Mouse (Mus musculus) hindbrain, embryonic 16.5 days (tissue): ENCODE measurements around the gene Mgst2. TPM values are rescaled to one million over a fixed set of nuclear protein-coding genes. Genes with fewer than 3 reads are reported as not detected.

Experiments
- ATAC-seq: fragments of 200-750 bp; cut with Nextera tagmentation; 2 replicates; pipeline ENCODE4 v1.8.0; 2017; ENCODE audit warnings: moderate TSS enrichment, moderate library complexity
- H3K27ac ChIP-seq: fragments of 300-500 bp; sonication (generic); 2 replicates; pipeline ENCODE4 v1.5.1; 2014; ENCODE audit warnings: low read depth, mild to moderate bottlenecking, control low read depth, low read length, moderate library complexity
- H3K27me3 ChIP-seq: fragments of 300-500 bp; sonication (generic); replicated peaks from 2 replicates; pipeline ENCODE4 v1.6.1; 2014; ENCODE audit warnings: low read length; ENCODE audit not compliant: control insufficient read depth, insufficient read depth
- H3K36me3 ChIP-seq: fragments of 300-500 bp; sonication (generic); 2 replicates; pipeline ENCODE4 v1.6.1; 2014; ENCODE audit warnings: mild to moderate bottlenecking, low read length, moderate library complexity, mixed read lengths; ENCODE audit not compliant: control insufficient read depth, insufficient read depth
- H3K4me1 ChIP-seq: fragments of 300-500 bp; sonication (generic); 2 replicates; pipeline ENCODE4 v1.6.1; 2014; ENCODE audit warnings: low read depth, low read length; ENCODE audit not compliant: control insufficient read depth, insufficient read depth
- H3K4me2 ChIP-seq: fragments of 300-500 bp; sonication (generic); 2 replicates; pipeline ENCODE4 v1.6.1; 2014; ENCODE audit warnings: mild to moderate bottlenecking, low read length, control low read depth, moderate library complexity
- H3K4me3 ChIP-seq: fragments of 300-500 bp; sonication (generic); 2 replicates; pipeline ENCODE4 v1.5.1; 2014; ENCODE audit warnings: mild to moderate bottlenecking, low read length, control low read depth, moderate library complexity
- H3K9ac ChIP-seq: fragments of 300-500 bp; sonication (generic); 2 replicates; pipeline ENCODE4 v1.6.1; 2014; ENCODE audit warnings: low read depth, mild to moderate bottlenecking, control low read depth, low read length, moderate library complexity
- H3K9me3 ChIP-seq: fragments of 300-500 bp; sonication (generic); 2 replicates; pipeline ENCODE4 v1.6.1; 2014; ENCODE audit warnings: mild to moderate bottlenecking, low read length, moderate library complexity; ENCODE audit not compliant: control insufficient read depth
- WGBS: fragments of 180-500 bp; shearing (Covaris S2); extraction: QIAGEN DNeasy Blood & Tissue Kit; methylation state at CpG from one replicate; pipeline ENCODE4 v1.1.7; 2014; 5-methylcytosine and 5-hydroxymethylcytosine counted together
- polyA plus RNA-seq: library from polyadenylated mRNA; unstranded; fragments of >200 nt; fragmentation: Nextera tagmentation; extraction: Ambion mirVana; gene quantifications from 2 replicates; pipeline ENCODE4 v1.2.1, GENCODE M21; 2015

Mgst2 gene
- polyA plus RNA-seq, 1 experiment from 2014 or later: 0.33 TPM

GRCm38 (mm10) chr3:51701950-51702349 lies 41.8 kb downstream of the Mgst2 start:
- peaks cover 31% of the 10 kb centered on the region for H3K4me1 ChIP-seq
- peak overlapping the region; percentile 90 for H3K27ac ChIP-seq
- no peaks in the 10 kb centered on the region for H3K36me3 ChIP-seq
- H3K9me3 ChIP-seq: no peaks in the 10 kb centered on the region
- peak overlapping the region; percentile 42 for H3K4me3 ChIP-seq
- ATAC-seq: peak; percentile 69
- peak overlapping the region; percentile 66 for H3K9ac ChIP-seq
- 4% methylated on average over 13 of the region's 13 CpGs for WGBS
- H3K27me3 ChIP-seq: no peaks in the 10 kb centered on the region
- H3K4me2 ChIP-seq: peak overlapping the region; percentile 80

- no peaks in the 10 kb centered on the region for H3K27me3 ChIP-seq
- ATAC-seq: no peak
- H3K9ac ChIP-seq: peak overlapping the region; percentile 29; the same call in 1 of the 2 replicates
- H3K9me3 ChIP-seq: no peaks in the 10 kb centered on the region
- H3K36me3 ChIP-seq: no peaks in the 10 kb centered on the region
- WGBS: 58% methylated on average over 8 of the region's 8 CpGs
- peak overlapping the region; percentile 90 for H3K27ac ChIP-seq
- peaks cover 31% of the 10 kb centered on the region for H3K4me1 ChIP-seq
- H3K4me2 ChIP-seq: no peak overlapping the region
- H3K4me3 ChIP-seq: no peak overlapping the region
Observed at GRCm38 (mm10) chr3:51702701-51703286, 42.6 kb downstream of the Mgst2 start.

- Histone ChIP-seq H3K4me3 (no peak overlapping the region), H3K27ac (no peak overlapping the region), H3K36me3 (no peaks in the 10 kb centered on the region), H3K27me3 (no peaks in the 10 kb centered on the region), H3K9me3 (no peaks in the 10 kb centered on the region), H3K9ac (no peak overlapping the region), H3K4me2 (no peak overlapping the region), H3K4me1 (peaks cover 31% of the 10 kb centered on the region)
- no peak for ATAC-seq
- WGBS: 87% methylated on average over 8 of the region's 8 CpGs
Observed at GRCm38 (mm10) chr3:51703478-51703877, 43.3 kb downstream of the Mgst2 start.

GRCm38 (mm10) chr3:51705220-51705619 lies 45.1 kb downstream of the Mgst2 start:
- no peaks in the 10 kb centered on the region for H3K27me3 ChIP-seq
- WGBS: 87% methylated on average over 7 of the region's 7 CpGs
- H3K4me2 ChIP-seq: no peak overlapping the region
- no peak overlapping the region for H3K9ac ChIP-seq
- H3K27ac ChIP-seq: no peak overlapping the region
- no peak for ATAC-seq
- peaks cover 30% of the 10 kb centered on the region for H3K4me1 ChIP-seq
- no peak overlapping the region for H3K4me3 ChIP-seq
- no peaks in the 10 kb centered on the region for H3K9me3 ChIP-seq
- no peaks in the 10 kb centered on the region for H3K36me3 ChIP-seq

- H3K36me3 ChIP-seq: no peaks in the 10 kb centered on the region
- H3K9ac ChIP-seq: no peak overlapping the region
- WGBS: 53% methylated on average over 1 of the region's 1 CpGs
- H3K4me3 ChIP-seq: no peak overlapping the region
- peaks cover 8% of the 10 kb centered on the region for H3K4me1 ChIP-seq
- ATAC-seq: no peak
- H3K4me2 ChIP-seq: peak overlapping the region; percentile 0; the same call in 1 of the 2 replicates
- no peaks in the 10 kb centered on the region for H3K27me3 ChIP-seq
- no peaks in the 10 kb centered on the region for H3K9me3 ChIP-seq
- H3K27ac ChIP-seq: peak overlapping the region; percentile 40; the same call in 1 of the 2 replicates
Observed at GRCm38 (mm10) chr3:51708375-51708745, 48.2 kb downstream of the Mgst2 start.

GRCm38 (mm10) chr3:51708746-51709411 lies 48.7 kb downstream of the Mgst2 start:
- H3K27me3 ChIP-seq: no peaks in the 10 kb centered on the region
- no peak overlapping the region for H3K4me3 ChIP-seq
- 47% methylated on average over 21 of the region's 21 CpGs for WGBS
- no peaks in the 10 kb centered on the region for H3K36me3 ChIP-seq
- H3K27ac ChIP-seq: peak overlapping the region; percentile 58
- H3K9ac ChIP-seq: no peak overlapping the region
- peaks cover 8% of the 10 kb centered on the region for H3K4me1 ChIP-seq
- no peaks in the 10 kb centered on the region for H3K9me3 ChIP-seq
- peak overlapping the region; percentile 0 for H3K4me2 ChIP-seq
- ATAC-seq: peak; percentile 86

- H3K27me3 ChIP-seq: no peaks in the 10 kb centered on the region
- no peak overlapping the region for H3K9ac ChIP-seq
- 56% methylated on average over 3 of the region's 3 CpGs for WGBS
Observed at GRCm38 (mm10) chr3:51712382-51712781, 52.2 kb downstream of the Mgst2 start.

GRCm38 (mm10) chr3:51713233-51713632 lies 53.1 kb downstream of the Mgst2 start:
- H3K9me3 ChIP-seq: no peaks in the 10 kb centered on the region
- H3K27me3 ChIP-seq: no peaks in the 10 kb centered on the region
- H3K4me2 ChIP-seq: no peak overlapping the region
- no peak overlapping the region for H3K9ac ChIP-seq
- WGBS: 24% methylated on average over 8 of the region's 8 CpGs
- H3K4me3 ChIP-seq: no peak overlapping the region
- ATAC-seq: no peak
- H3K36me3 ChIP-seq: no peaks in the 10 kb centered on the region
- H3K27ac ChIP-seq: peak overlapping the region; percentile 29; the same call in 1 of the 2 replicates
- peaks cover 8% of the 10 kb centered on the region for H3K4me1 ChIP-seq

More at GRCm38 (mm10) chr3:51712382-51712781, 52.2 kb downstream of the Mgst2 start:
- Histone ChIP-seq H3K4me2 (no peak overlapping the region), H3K4me1 (peaks cover 8% of the 10 kb centered on the region), H3K4me3 (no peak overlapping the region), H3K36me3 (no peaks in the 10 kb centered on the region), H3K9me3 (no peaks in the 10 kb centered on the region), H3K27ac (no peak overlapping the region)
- no peak for ATAC-seq

- Histone ChIP-seq H3K27ac (no peak overlapping the region), H3K36me3 (no peaks in the 10 kb centered on the region), H3K4me2 (no peak overlapping the region), H3K9ac (no peak overlapping the region), H3K4me3 (no peak overlapping the region), H3K4me1 (peaks cover 4% of the 10 kb centered on the region), H3K27me3 (no peaks in the 10 kb centered on the region), H3K9me3 (no peaks in the 10 kb centered on the region)
- ATAC-seq: no peak
- WGBS: 81% methylated on average over 5 of the region's 5 CpGs
Observed at GRCm38 (mm10) chr3:51714469-51714868, 54.3 kb downstream of the Mgst2 start.
